Mouse (Mus musculus): ENCODE results near the gene Efr3b. TPM values are rescaled to one million over a fixed set of nuclear protein-coding genes. Genes with fewer than 3 reads are reported as not detected.

The Efr3b gene
- 1.1 and 1.5 TPM in 2 replicates for polyA plus RNA-seq (2015; fragmentation: Nextera tagmentation; extraction: Ambion mirVana)

- ATAC-seq = peak; percentile 98
- no peak within 1 kb of the TSS for H3K27ac ChIP-seq (ENCODE audit: low read length)
- TF ChIP-seq CTCF (IDR thresholded peaks at IDR 0.05) = peak; percentile 36
- TF ChIP-seq EP300 (IDR thresholded peaks at IDR 0.05) = no peak
These were observed at the start of gene Efr3b for GRCm38 (mm10) chr12:4038061-4039041. Gene Efr3b, minus strand, starts transcription at chr12:4038915.

GRCm38 (mm10) chr12:4083441-4083840, 44.7 kb upstream of the Efr3b start:
- no peak for ATAC-seq
- Histone ChIP-seq H3K9ac (replicated peaks; ENCODE audit: low read depth) (no peak overlapping the region), H3K4me1 (ENCODE audit: insufficient read depth, low read depth, low read length) (0 out of 2 replicates have a peak, but pooled peaks cover 2% of the 10 kb centered on the region), H3K4me2 (replicated peaks; ENCODE audit: low read depth, low read length) (no peak overlapping the region; the same call in 1 of the 2 replicates), H3K36me3 (ENCODE audit: insufficient read depth, low read length) (no peaks in the 10 kb centered on the region), H3K27me3 (replicated peaks; ENCODE audit: insufficient read depth, low read length) (no peaks in the 10 kb centered on the region), H3K4me3 (ENCODE audit: low read depth, low read length) (no peak overlapping the region; the same call in 1 of the 2 replicates), H3K27ac (ENCODE audit: low read length) (no peak overlapping the region), H3K9me3 (ENCODE audit: low read length) (no peaks in the 10 kb centered on the region)
- no peak for DNase-seq (ENCODE audit: low spot score)
- TF ChIP-seq CTCF (IDR thresholded peaks at IDR 0.05) = no peak
- TF ChIP-seq EP300 (IDR thresholded peaks at IDR 0.05) = no peak
- 56% methylated on average over 8 of the region's 8 CpGs for WGBS

More at GRCm38 (mm10) chr12:4038061-4039041, at the start of gene Efr3b:
- peak within 1 kb of the TSS; percentile 98 for H3K4me2 ChIP-seq (replicated peaks; ENCODE audit: low read depth, low read length)
- WGBS = under 1% methylated on average over 71 of the region's 78 CpGs
- no peaks in the 10 kb centered on the region for H3K36me3 ChIP-seq (ENCODE audit: insufficient read depth, low read length)
- H3K9ac ChIP-seq (replicated peaks; ENCODE audit: low read depth) = 0 out of 2 replicates have a peak within 1 kb of the TSS, but pooled peaks have one; percentile 23
- peak; percentile 91 for DNase-seq (ENCODE audit: low spot score)
- H3K9me3 ChIP-seq (ENCODE audit: low read length) = no peaks in the 10 kb centered on the region
- H3K4me3 ChIP-seq (ENCODE audit: low read depth, low read length) = peak within 1 kb of the TSS; percentile 60
- peaks cover 8% of the 10 kb centered on the region; the same call in 1 of the 2 replicates for H3K4me1 ChIP-seq (ENCODE audit: insufficient read depth, low read depth, low read length)
- H3K27me3 ChIP-seq (replicated peaks; ENCODE audit: insufficient read depth, low read length) = no peaks in the 10 kb centered on the region

GRCm38 (mm10) chr12:4082132-4083001, 43.7 kb upstream of the Efr3b start, which contains the start of gene Dnajc27:
Gene Dnajc27, plus strand, starts transcription at chr12:4082583.
- peak within 1 kb of the TSS; percentile 86 for H3K27ac ChIP-seq (ENCODE audit: low read length)
- WGBS = 6% methylated on average over 48 of the region's 59 CpGs
- peak; percentile 97 for ATAC-seq

GRCm38 (mm10) chr12:4080311-4080710, 41.6 kb upstream of the Efr3b start:
- TF ChIP-seq CTCF (IDR thresholded peaks at IDR 0.05) = peak; percentile 94
- TF ChIP-seq EP300 (IDR thresholded peaks at IDR 0.05) = no peak
- Histone ChIP-seq H3K36me3 (ENCODE audit: insufficient read depth, low read length) (no peaks in the 10 kb centered on the region), H3K4me3 (ENCODE audit: low read depth, low read length) (no peak overlapping the region), H3K27me3 (replicated peaks; ENCODE audit: insufficient read depth, low read length) (no peaks in the 10 kb centered on the region), H3K9me3 (ENCODE audit: low read length) (no peaks in the 10 kb centered on the region), H3K27ac (ENCODE audit: low read length) (no peak overlapping the region), H3K9ac (replicated peaks; ENCODE audit: low read depth) (no peak overlapping the region), H3K4me1 (ENCODE audit: insufficient read depth, low read depth, low read length) (0 out of 2 replicates have a peak, but pooled peaks cover 2% of the 10 kb centered on the region), H3K4me2 (replicated peaks; ENCODE audit: low read depth, low read length) (no peak overlapping the region)
- ATAC-seq (no peak), DNase-seq (ENCODE audit: low spot score) (peak; percentile 81)
- 2% methylated on average over 2 of the region's 2 CpGs for WGBS

More at GRCm38 (mm10) chr12:4082132-4083001, 43.7 kb upstream of the Efr3b start, which contains the start of gene Dnajc27:
- H3K4me1 ChIP-seq (ENCODE audit: insufficient read depth, low read depth, low read length) = 0 out of 2 replicates have a peak, but pooled peaks cover 2% of the 10 kb centered on the region
- H3K27me3 ChIP-seq (replicated peaks; ENCODE audit: insufficient read depth, low read length) = no peaks in the 10 kb centered on the region
- H3K9ac ChIP-seq (replicated peaks; ENCODE audit: low read depth) = peak within 1 kb of the TSS; percentile 33; the same call in 1 of the 2 replicates
- H3K36me3 ChIP-seq (ENCODE audit: insufficient read depth, low read length) = no peaks in the 10 kb centered on the region
- peak within 1 kb of the TSS; percentile 75 for H3K4me2 ChIP-seq (replicated peaks; ENCODE audit: low read depth, low read length)
- peak; percentile 92 for DNase-seq (ENCODE audit: low spot score)
- peak within 1 kb of the TSS; percentile 42 for H3K4me3 ChIP-seq (ENCODE audit: low read depth, low read length)
- no peaks in the 10 kb centered on the region for H3K9me3 ChIP-seq (ENCODE audit: low read length)
- no peak for TF ChIP-seq CTCF (IDR thresholded peaks at IDR 0.05)
- TF ChIP-seq EP300 (IDR thresholded peaks at IDR 0.05) = no peak

- Histone ChIP-seq H3K9ac (replicated peaks; ENCODE audit: low read depth) (no peak overlapping the region), H3K9me3 (ENCODE audit: low read length) (no peaks in the 10 kb centered on the region), H3K27ac (ENCODE audit: low read length) (no peak overlapping the region), H3K27me3 (replicated peaks; ENCODE audit: insufficient read depth, low read length) (no peaks in the 10 kb centered on the region), H3K36me3 (ENCODE audit: insufficient read depth, low read length) (no peaks in the 10 kb centered on the region), H3K4me2 (replicated peaks; ENCODE audit: low read depth, low read length) (no peak overlapping the region), H3K4me3 (ENCODE audit: low read depth, low read length) (no peak overlapping the region), H3K4me1 (ENCODE audit: insufficient read depth, low read depth, low read length) (0 out of 2 replicates have a peak, but pooled peaks cover 2% of the 10 kb centered on the region)
- DNase-seq (ENCODE audit: low spot score) (no peak), ATAC-seq (no peak)
- WGBS = 39% methylated on average over 1 of the region's 1 CpGs
- no peak for TF ChIP-seq CTCF (IDR thresholded peaks at IDR 0.05)
These were observed 39.4 kb upstream of the Efr3b start for GRCm38 (mm10) chr12:4078069-4078468.
